Mouse (Mus musculus) right cerebral cortex, adult 18-20 months (tissue): ENCODE measurements around the gene Tmem82.
"Not testable (repeated sequence)": the region's sequence is repeated elsewhere in the genome, so short reads cannot be mapped to it uniquely, and the experiment has no call there.

ENCODE experiments used
- DNase-seq: peaks from one replicate; pipeline ENCODE4 v3.0.0; 2022; ENCODE audit warnings: mixed read lengths

Tmem82 gene

DNA sequence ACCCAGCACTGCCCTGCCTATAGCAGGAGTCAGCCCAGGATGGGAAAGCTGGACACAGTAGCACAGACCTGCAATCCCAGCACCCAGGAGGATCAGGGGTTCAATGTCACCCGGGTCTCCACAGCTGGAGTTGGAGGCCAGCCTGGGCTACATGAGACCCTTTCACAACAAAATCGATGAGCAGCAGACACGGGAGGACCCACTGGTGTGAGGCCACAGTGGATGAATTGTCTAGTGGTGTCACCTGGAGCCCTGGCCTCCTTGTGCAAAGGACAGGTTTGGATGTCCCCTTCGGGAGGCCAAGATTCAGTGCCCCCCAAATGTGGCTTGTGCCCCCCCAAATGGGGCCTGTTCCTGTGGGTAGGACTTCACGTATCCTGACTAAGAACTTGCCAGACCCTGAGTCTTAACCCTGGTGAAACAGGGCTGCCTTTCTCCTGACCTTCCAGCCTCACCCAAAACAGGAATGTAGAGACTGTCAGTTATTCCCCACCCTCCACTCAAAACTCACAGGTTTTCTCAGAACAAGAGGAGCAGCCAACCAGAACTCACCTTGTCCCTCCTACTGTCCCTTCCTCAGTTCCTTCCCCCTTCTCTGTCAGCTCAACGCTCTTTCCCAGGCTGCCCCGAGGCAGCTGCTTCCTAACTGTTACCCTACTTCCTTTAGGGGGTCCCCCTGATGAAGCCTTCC is 45.6 kb downstream of the Tmem82 start:
- no peak for DNase-seq

GRCm38 (mm10) chr4:141571934-141572333 is 46.5 kb downstream of the Tmem82 start:
- no peak for DNase-seq

GRCm38 (mm10) chr4:141571337-141571739 is 47.1 kb downstream of the Tmem82 start:
- no peak for DNase-seq

DNA sequence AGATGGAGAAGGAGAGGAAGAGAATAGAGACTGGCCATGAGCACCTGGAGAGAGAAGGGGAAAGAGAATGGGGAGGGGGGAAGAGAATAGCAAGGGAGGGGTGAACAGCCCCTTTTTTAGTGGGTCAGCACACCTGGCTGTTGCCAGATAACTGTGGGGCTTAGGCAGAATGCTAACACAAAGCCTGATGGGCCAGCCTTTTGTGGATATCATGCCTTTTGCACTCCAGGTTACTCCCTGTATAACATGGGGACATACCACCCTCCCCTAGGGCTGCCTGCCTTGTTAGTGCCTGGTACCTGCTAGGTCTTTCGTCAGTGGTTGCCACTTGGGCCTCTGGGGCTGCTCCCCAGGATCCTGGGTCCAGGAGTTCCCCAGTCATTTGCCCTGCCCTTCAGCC is 47.6 kb downstream of the Tmem82 start:
- no peak for DNase-seq

GRCm38 (mm10) chr4:141570004-141570403 is 48.4 kb downstream of the Tmem82 start:
- no peak for DNase-seq

DNA sequence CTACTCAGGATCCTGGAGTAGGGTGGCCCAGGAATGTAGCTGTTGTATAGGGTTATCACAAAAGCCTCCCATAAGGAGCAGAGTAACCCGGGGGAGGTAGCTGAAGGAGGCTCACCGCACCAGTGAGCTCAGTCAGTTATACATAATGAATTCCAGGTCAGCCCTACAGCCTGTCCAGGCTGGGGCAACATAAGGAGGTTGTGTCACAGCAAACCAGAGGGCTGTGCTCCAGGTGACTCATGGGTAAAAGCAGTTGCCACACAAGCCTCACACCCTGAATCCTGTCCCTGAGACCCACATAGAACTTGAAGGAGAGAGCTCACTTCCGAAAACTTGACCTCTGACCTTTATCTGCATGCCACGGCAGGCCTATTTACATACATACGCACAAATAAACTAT is 49.5 kb downstream of the Tmem82 start:
- DNase-seq = no peak

- not testable (repeated sequence) for DNase-seq
These were observed 51.3 kb downstream of the Tmem82 start for GRCm38 (mm10) chr4:141567174-141567573.

- DNase-seq = no peak
These were observed 52.2 kb downstream of the Tmem82 start for GRCm38 (mm10) chr4:141566187-141566586.

GRCm38 (mm10) chr4:141565325-141565724 is 53.1 kb downstream of the Tmem82 start:
- DNase-seq = no peak

GRCm38 (mm10) chr4:141564660-141565059 is 53.8 kb downstream of the Tmem82 start:
- DNase-seq = no peak

- no peak for DNase-seq
These were observed 54.2 kb downstream of the Tmem82 start for GRCm38 (mm10) chr4:141564209-141564608.
